Mouse (Mus musculus) liver, embryonic 16.5 days (tissue): ENCODE measurements at regions not wholly inside any gene's neighbourhood (a gene's known extent, or its start where the extent isn't known, plus 50 kb on each side); places are given as distances from the start of the nearest gene placed in this dataset.

ENCODE experiments used
- ATAC-seq: fragments of 200-750 bp; cut with Nextera tagmentation; 2 replicates; pipeline ENCODE4 v1.8.0; 2017; ENCODE audit warnings: low read depth, mild to moderate bottlenecking, moderate number of reproducible peaks, moderate library complexity
- H3K27ac ChIP-seq: fragments of 300-500 bp; sonication (generic); 2 replicates; pipeline ENCODE4 v1.5.1; 2014; ENCODE audit warnings: mild to moderate bottlenecking, low read length
- H3K27me3 ChIP-seq: fragments of 300-500 bp; sonication (generic); 2 replicates; pipeline ENCODE4 v1.6.1; 2014; ENCODE audit warnings: low read depth, low read length, mixed read lengths; ENCODE audit not compliant: control insufficient read depth, insufficient read depth
- H3K36me3 ChIP-seq: fragments of 300-500 bp; sonication (generic); 2 replicates; pipeline ENCODE4 v1.6.1; 2014; ENCODE audit warnings: mild to moderate bottlenecking; ENCODE audit not compliant: control insufficient read depth, insufficient read depth
- H3K4me1 ChIP-seq: fragments of 300-500 bp; sonication (generic); 2 replicates; pipeline ENCODE4 v1.6.1; 2014; ENCODE audit warnings: low read depth, low read length, mixed read lengths; ENCODE audit not compliant: control insufficient read depth
- H3K4me2 ChIP-seq: fragments of 300-500 bp; sonication (generic); 2 replicates; pipeline ENCODE4 v1.6.1; 2014; ENCODE audit warnings: low read depth, low read length, mixed read lengths
- H3K4me3 ChIP-seq: fragments of 300-500 bp; sonication (generic); 2 replicates; pipeline ENCODE4 v1.5.1; 2014; ENCODE audit warnings: low read depth, mild to moderate bottlenecking, low read length
- H3K9ac ChIP-seq: fragments of 300-500 bp; sonication (generic); 2 replicates; pipeline ENCODE4 v1.6.1; 2014; ENCODE audit warnings: low read depth, low read length
- H3K9me3 ChIP-seq: fragments of 300-500 bp; sonication (generic); replicated peaks from 2 replicates; pipeline ENCODE4 v1.6.1; 2016; ENCODE audit warnings: low read length; ENCODE audit not compliant: control insufficient read depth
- WGBS: fragments of 180-500 bp; shearing (Covaris S2); extraction: QIAGEN DNeasy Blood & Tissue Kit; methylation state at CpG from one replicate; pipeline ENCODE4 v1.1.7; 2014; ENCODE audit not compliant: insufficient replicate concordance; 5-methylcytosine and 5-hydroxymethylcytosine counted together

- ATAC-seq, result no peak
- H3K4me2 ChIP-seq, result no peak overlapping the region
- 58% methylated on average over 6 of the region's 6 CpGs for WGBS
- no peaks in the 10 kb centered on the region for H3K27me3 ChIP-seq
- no peak overlapping the region for H3K27ac ChIP-seq
- no peaks in the 10 kb centered on the region for H3K4me1 ChIP-seq
- no peaks in the 10 kb centered on the region for H3K36me3 ChIP-seq
- no peak overlapping the region for H3K4me3 ChIP-seq
- H3K9ac ChIP-seq, result no peak overlapping the region
- no peaks in the 10 kb centered on the region for H3K9me3 ChIP-seq
Measured at GRCm38 (mm10) chr14:99535781-99536180, 237.3 kb downstream of the Klf5 start.

- WGBS, result 64% methylated on average over 1 of the region's 1 CpGs
- no peak for ATAC-seq
Measured at GRCm38 (mm10) chr14:99537286-99537685, 238.8 kb downstream of the Klf5 start.

GRCm38 (mm10) chr14:99541716-99542115 is 243.2 kb downstream of the Klf5 start:
- Histone ChIP-seq H3K4me2 (no peak overlapping the region), H3K4me1 (no peaks in the 10 kb centered on the region), H3K9ac (no peak overlapping the region), H3K27ac (no peak overlapping the region), H3K4me3 (no peak overlapping the region), H3K36me3 (no peaks in the 10 kb centered on the region), H3K9me3 (no peaks in the 10 kb centered on the region), H3K27me3 (no peaks in the 10 kb centered on the region)
- ATAC-seq, result no peak

More at GRCm38 (mm10) chr14:99537286-99537685, 238.8 kb downstream of the Klf5 start:
- Histone ChIP-seq H3K27me3 (no peaks in the 10 kb centered on the region), H3K4me2 (no peak overlapping the region), H3K27ac (no peak overlapping the region), H3K36me3 (no peaks in the 10 kb centered on the region), H3K4me3 (no peak overlapping the region), H3K9ac (no peak overlapping the region), H3K4me1 (no peaks in the 10 kb centered on the region), H3K9me3 (no peaks in the 10 kb centered on the region)

GRCm38 (mm10) chr14:99547931-99548330 is 249.4 kb downstream of the Klf5 start:
- no peaks in the 10 kb centered on the region for H3K36me3 ChIP-seq
- H3K9ac ChIP-seq, result no peak overlapping the region
- no peaks in the 10 kb centered on the region for H3K4me1 ChIP-seq
- no peaks in the 10 kb centered on the region for H3K27me3 ChIP-seq
- no peak overlapping the region for H3K4me3 ChIP-seq
- WGBS, result 62% methylated on average over 6 of the region's 6 CpGs
- no peak overlapping the region for H3K4me2 ChIP-seq
- H3K27ac ChIP-seq, result no peak overlapping the region
- H3K9me3 ChIP-seq, result no peaks in the 10 kb centered on the region
- ATAC-seq, result no peak

GRCm38 (mm10) chr14:99548363-99549248 is 250.1 kb downstream of the Klf5 start:
- no peak overlapping the region for H3K27ac ChIP-seq
- no peaks in the 10 kb centered on the region for H3K36me3 ChIP-seq
- no peaks in the 10 kb centered on the region for H3K4me1 ChIP-seq
- WGBS, result 58% methylated on average over 14 of the region's 14 CpGs
- no peak for ATAC-seq
- H3K9ac ChIP-seq, result no peak overlapping the region
- H3K4me3 ChIP-seq, result no peak overlapping the region
- H3K9me3 ChIP-seq, result no peaks in the 10 kb centered on the region
- H3K4me2 ChIP-seq, result no peak overlapping the region
- H3K27me3 ChIP-seq, result no peaks in the 10 kb centered on the region

GRCm38 (mm10) chr14:99564024-99564423 is 265.5 kb downstream of the Klf5 start:
- Histone ChIP-seq H3K27me3 (no peaks in the 10 kb centered on the region), H3K9ac (no peak overlapping the region), H3K9me3 (no peaks in the 10 kb centered on the region), H3K36me3 (no peaks in the 10 kb centered on the region), H3K4me2 (no peak overlapping the region), H3K27ac (no peak overlapping the region), H3K4me3 (no peak overlapping the region), H3K4me1 (no peaks in the 10 kb centered on the region)
- ATAC-seq, result no peak
- 70% methylated on average over 9 of the region's 9 CpGs for WGBS

- Histone ChIP-seq H3K27ac (no peak overlapping the region), H3K4me2 (no peak overlapping the region), H3K4me3 (no peak overlapping the region), H3K4me1 (no peaks in the 10 kb centered on the region), H3K27me3 (no peaks in the 10 kb centered on the region), H3K9ac (no peak overlapping the region), H3K9me3 (no peaks in the 10 kb centered on the region), H3K36me3 (no peaks in the 10 kb centered on the region)
- ATAC-seq, result no peak
- WGBS, result 45% methylated on average over 2 of the region's 2 CpGs
Measured at GRCm38 (mm10) chr14:99574146-99574545, 275.7 kb downstream of the Klf5 start.

- H3K27ac ChIP-seq, result no peak overlapping the region
- no peaks in the 10 kb centered on the region for H3K9me3 ChIP-seq
- 75% methylated on average over 17 of the region's 17 CpGs for WGBS
- H3K4me2 ChIP-seq, result no peak overlapping the region
- H3K9ac ChIP-seq, result no peak overlapping the region
- ATAC-seq, result no peak
- H3K36me3 ChIP-seq, result no peaks in the 10 kb centered on the region
- no peaks in the 10 kb centered on the region for H3K27me3 ChIP-seq
- no peaks in the 10 kb centered on the region for H3K4me1 ChIP-seq
- no peak overlapping the region for H3K4me3 ChIP-seq
Measured at GRCm38 (mm10) chr14:99578665-99579064, 280.2 kb downstream of the Klf5 start.

- H3K36me3 ChIP-seq, result no peaks in the 10 kb centered on the region
- no peak overlapping the region for H3K4me3 ChIP-seq
- no peaks in the 10 kb centered on the region for H3K9me3 ChIP-seq
- ATAC-seq, result no peak
- H3K4me2 ChIP-seq, result no peak overlapping the region
- H3K4me1 ChIP-seq, result no peaks in the 10 kb centered on the region
- 31% methylated on average over 10 of the region's 10 CpGs for WGBS
- H3K27ac ChIP-seq, result no peak overlapping the region
- no peaks in the 10 kb centered on the region for H3K27me3 ChIP-seq
- H3K9ac ChIP-seq, result no peak overlapping the region
Measured at GRCm38 (mm10) chr14:99579271-99579759, 280.8 kb downstream of the Klf5 start.
